Mouse (Mus musculus) G1E (cell line): Measurements from ENCODE around the gene Glp1r. TPM values are rescaled to one million over a fixed set of nuclear protein-coding genes. Genes with fewer than 3 reads are reported as not detected.

Source experiments
- ATAC-seq: 2 replicates; pipeline ENCODE4 v1.8.0; 2016; ENCODE audit warnings: mild to moderate bottlenecking; ENCODE audit not compliant: insufficient number of reproducible peaks, poor library complexity, low FRiP score, severe bottlenecking; ENCODE audit errors: extremely low read depth
- DNase-seq: peaks from one replicate; pipeline ENCODE4 v3.0.0; 2012; ENCODE audit warnings: low spot score
- H3K27me3 ChIP-seq: 2 replicates; pipeline ENCODE4 v1.6.1; 2012; ENCODE audit warnings: mild to moderate bottlenecking, low read length, inconsistent platforms; ENCODE audit not compliant: insufficient read depth
- H3K36me3 ChIP-seq: replicated peaks from 2 replicates; pipeline ENCODE3; 2012; ENCODE audit warnings: mild to moderate bottlenecking, inconsistent platforms
- H3K4me1 ChIP-seq: 2 replicates; pipeline ENCODE4 v1.6.1; 2012; ENCODE audit warnings: low read depth, low read length, inconsistent platforms, mixed read lengths; ENCODE audit not compliant: insufficient read depth
- H3K4me3 ChIP-seq: 2 replicates; pipeline ENCODE4 v1.5.1; 2012; ENCODE audit warnings: low read depth, mild to moderate bottlenecking, inconsistent platforms, low read length, moderate library complexity, mixed read lengths
- H3K9me3 ChIP-seq: replicated peaks from 2 replicates; pipeline ENCODE4 v1.6.1; 2012; ENCODE audit warnings: inconsistent platforms
- CTCF ChIP-seq: IDR thresholded peaks from 2 replicates; pipeline ENCODE4 v1.5.1; 2012; ENCODE audit warnings: low read depth, low read length, inconsistent platforms, mixed read lengths
- GATA1 ChIP-seq: IDR thresholded peaks from 2 replicates; pipeline ENCODE4 v1.6.1; 2012; ENCODE audit warnings: borderline replicate concordance, low read length, inconsistent platforms, mixed read lengths
- GATA2 ChIP-seq: IDR thresholded peaks from 2 replicates; pipeline ENCODE4 v1.6.1; 2012; ENCODE audit warnings: low read depth, low read length, inconsistent platforms, borderline replicate concordance
- POLR2AphosphoS5 ChIP-seq: IDR thresholded peaks from 2 replicates; pipeline ENCODE4 v1.6.1; 2012; ENCODE audit warnings: low read depth, low read length, inconsistent platforms; ENCODE audit not compliant: insufficient replicate concordance
- TAL1 ChIP-seq: conservative IDR thresholded peaks from 2 replicates; pipeline ENCODE4 v1.6.1; 2012; ENCODE audit warnings: low read depth, low read length, inconsistent platforms, mixed read lengths
- polyA plus RNA-seq: library from polyadenylated mRNA; stranded (reverse); fragments of >175 nt; gene quantifications from 2 replicates; pipeline ENCODE4 v1.2.3, GENCODE M21; 2012
- total RNA-seq, 2 experiments: library from RNA; stranded (forward) in 1 of 2; stranded (reverse) in 1 of 2; fragments of 200-1000 nt in 1 of 2; fragments of >200 nt in 1 of 2; fragmentation: Nextera tagmentation in 1 of 2; gene quantifications; 2 replicates each; pipeline ENCODE4 v1.2.3; 2014 to 2017

Gene Glp1r
- total RNA-seq (2014; fragmentation: Nextera tagmentation) = not detected in 2 replicates
- total RNA-seq (2017) = 0.05 TPM in 1 of 2 replicates, not detected in the other
- polyA plus RNA-seq = not detected in 2 replicates

GRCm38 (mm10) chr17:30901627-30902026 lies at the start of gene Glp1r:
TSS of gene Glp1r (plus strand) at chr17:30901817.
- DNase-seq = no peak
- no peaks in the 10 kb centered on the region; the same call in 1 of the 2 replicates for H3K4me1 ChIP-seq
- TF ChIP-seq GATA1 (no peak), GATA2 (no peak), TAL1 (no peak), POLR2AphosphoS5 (no peak), CTCF (no peak)
- peaks cover 15% of the 10 kb centered on the region for H3K27me3 ChIP-seq
- ATAC-seq = no peak
- no peak within 1 kb of the TSS; the same call in 1 of the 2 replicates for H3K4me3 ChIP-seq
- no peaks in the 10 kb centered on the region for H3K36me3 ChIP-seq
- H3K9me3 ChIP-seq = peaks cover 57% of the 10 kb centered on the region

- TF ChIP-seq TAL1 (no peak), POLR2AphosphoS5 (no peak), CTCF (no peak), GATA2 (no peak), GATA1 (no peak)
- peaks cover 56% of the 10 kb centered on the region for H3K9me3 ChIP-seq
- H3K27me3 ChIP-seq = no peaks in the 10 kb centered on the region
- no peak overlapping the region for H3K4me3 ChIP-seq
- ATAC-seq (no peak), DNase-seq (no peak)
- no peaks in the 10 kb centered on the region for H3K4me1 ChIP-seq
- peaks cover 22% of the 10 kb centered on the region for H3K36me3 ChIP-seq
These were observed 49.3 kb upstream of the Glp1r start for GRCm38 (mm10) chr17:30852345-30852744.

- H3K27me3 ChIP-seq = no peaks in the 10 kb centered on the region
- DNase-seq (no peak), ATAC-seq (no peak)
- H3K4me1 ChIP-seq = no peaks in the 10 kb centered on the region
- H3K9me3 ChIP-seq = peaks cover 53% of the 10 kb centered on the region
- peaks cover 24% of the 10 kb centered on the region for H3K36me3 ChIP-seq
- TF ChIP-seq GATA1 (no peak), CTCF (peak; percentile 8; the same call in 1 of the 2 replicates), GATA2 (0 out of 2 replicates have a peak, but pooled peaks have one; percentile 61), POLR2AphosphoS5 (peak; percentile 70; the same call in 1 of the 2 replicates), TAL1 (no peak)
- peak overlapping the region; percentile 20 for H3K4me3 ChIP-seq
These were observed 44.3 kb upstream of the Glp1r start for GRCm38 (mm10) chr17:30857347-30857746.

DNA sequence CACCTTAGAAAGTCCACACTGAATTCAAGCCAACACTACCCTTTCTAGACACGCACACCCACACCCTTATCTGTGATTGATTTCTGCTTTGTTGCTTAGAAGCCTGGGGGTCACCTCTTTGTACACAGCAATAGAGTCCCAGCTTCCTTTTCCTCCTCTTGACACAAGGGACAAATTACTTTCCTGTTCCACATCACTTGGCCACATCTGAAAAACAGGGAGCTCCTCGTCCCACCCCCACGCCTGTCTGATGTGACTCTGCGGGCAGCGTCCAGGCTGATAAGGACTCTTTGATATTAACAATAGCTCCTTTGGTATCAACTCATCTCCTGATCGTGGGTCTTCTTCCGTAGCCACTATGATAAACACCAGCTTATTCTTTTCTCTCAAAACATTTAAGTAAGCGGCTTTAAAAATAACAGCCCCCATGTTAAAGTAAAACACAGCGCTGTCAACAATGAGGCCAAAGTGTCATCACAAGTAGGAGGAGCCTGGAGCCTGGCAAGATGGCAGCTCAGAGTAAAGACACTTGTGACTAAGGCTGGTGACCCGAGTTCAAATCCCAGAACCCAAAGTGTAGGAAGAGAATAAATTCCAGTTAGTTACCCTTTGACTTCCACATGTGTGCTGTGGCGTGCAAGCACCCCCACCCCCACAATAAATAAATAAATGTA lies 42.9 kb upstream of the Glp1r start:
- Histone ChIP-seq H3K9me3 (peaks cover 54% of the 10 kb centered on the region), H3K4me1 (no peaks in the 10 kb centered on the region), H3K36me3 (peaks cover 28% of the 10 kb centered on the region), H3K27me3 (no peaks in the 10 kb centered on the region), H3K4me3 (no peak overlapping the region)
- no peak for TF ChIP-seq GATA2
- no peak for TF ChIP-seq TAL1
- no peak for TF ChIP-seq POLR2AphosphoS5
- ATAC-seq (no peak), DNase-seq (no peak)

- H3K27me3 ChIP-seq = no peaks in the 10 kb centered on the region; the same call in 1 of the 2 replicates
- no peak overlapping the region for H3K4me3 ChIP-seq
- no peak for TF ChIP-seq CTCF
- TF ChIP-seq POLR2AphosphoS5 = no peak
- TF ChIP-seq GATA1 = no peak
- TF ChIP-seq TAL1 = no peak
- no peak for TF ChIP-seq GATA2
- no peaks in the 10 kb centered on the region for H3K4me1 ChIP-seq
- H3K36me3 ChIP-seq = peaks cover 27% of the 10 kb centered on the region
- no peak for ATAC-seq
- peaks cover 60% of the 10 kb centered on the region for H3K9me3 ChIP-seq
- no peak for DNase-seq
These were observed 41.5 kb upstream of the Glp1r start for GRCm38 (mm10) chr17:30859989-30860585.

DNA sequence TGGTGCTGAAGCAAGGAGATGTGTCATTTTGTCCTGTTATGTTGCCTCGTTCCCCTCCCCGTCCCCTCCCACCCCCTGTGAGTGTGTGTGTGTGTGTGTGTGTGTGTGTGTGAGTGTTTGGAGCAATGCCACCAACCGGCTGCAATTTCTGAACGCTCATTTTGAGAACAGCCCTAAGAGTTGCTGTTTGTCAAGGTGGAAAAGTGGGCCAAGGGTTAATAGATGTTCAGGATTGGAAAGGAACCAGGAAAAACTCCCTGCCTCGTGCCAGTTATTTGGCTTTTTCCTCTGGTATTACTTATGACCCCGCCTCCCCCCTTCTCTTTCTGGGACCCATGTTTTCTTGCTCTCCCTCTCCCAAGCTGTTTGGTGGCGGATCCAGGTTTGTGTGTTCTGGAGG lies 41.0 kb upstream of the Glp1r start:
- H3K4me3 ChIP-seq = no peak overlapping the region
- peaks cover 63% of the 10 kb centered on the region for H3K9me3 ChIP-seq
- no peaks in the 10 kb centered on the region for H3K4me1 ChIP-seq
- H3K27me3 ChIP-seq = no peaks in the 10 kb centered on the region; the same call in 1 of the 2 replicates
- ATAC-seq (no peak), DNase-seq (no peak)
- peaks cover 27% of the 10 kb centered on the region for H3K36me3 ChIP-seq
- TF ChIP-seq GATA1 = no peak
- no peak for TF ChIP-seq GATA2
- no peak for TF ChIP-seq POLR2AphosphoS5
- no peak for TF ChIP-seq CTCF
- no peak for TF ChIP-seq TAL1
